Mouse (Mus musculus): ENCODE measurements around the gene Lgals3bp. TPM values are rescaled to one million over a fixed set of nuclear protein-coding genes. Genes with fewer than 3 reads are reported as not detected.

Lgals3bp gene
- total and polyA plus RNA-seq, 3 experiments, result 3.0 to 18.3 TPM; not detected in 1

- Histone ChIP-seq H3K4me3 (ENCODE audit: control insufficient read depth in 1 of 2, insufficient read depth in 1 of 2, low read depth in 2 of 2, low read length in 2 of 2) (no peak overlapping the region), H3K27ac (ENCODE audit: control insufficient read depth, low read depth, low read length) (peak overlapping the region; percentile 6), H3K4me1 (ENCODE audit: control insufficient read depth in 1 of 2, insufficient read depth in 2 of 2, low read length in 2 of 2) (peaks cover 6 to 13% of the 10 kb centered on the region in 2 experiments; a peak in 3 of 4 replicates), H3K36me3 (ENCODE audit: control insufficient read depth in 1 of 2, insufficient read depth in 2 of 2, low read length in 2 of 2) (peaks cover 0 to 10% of the 10 kb centered on the region in 2 experiments; a peak in 2 of 4 replicates), H3K9ac (ENCODE audit: control insufficient read depth, low read depth, low read length, poor library complexity, severe bottlenecking) (0 out of 2 replicates have a peak overlapping the region, but pooled peaks have one; percentile 4), H3K9me3 (replicated peaks; ENCODE audit: insufficient read depth, low read length) (no peaks in the 10 kb centered on the region), H3K27me3 (ENCODE audit: control insufficient read depth in 1 of 2, insufficient read depth in 2 of 2, low read length in 2 of 2) (no peaks in the 10 kb centered on the region; a peak in 2 of 4 replicates), H3K79me2 (ENCODE audit: control insufficient read depth, insufficient read depth, low read length, poor library complexity) (no peaks in the 10 kb centered on the region)
- peak; percentile 69 for DNase-seq (ENCODE audit: low read depth, low spot score)
- TF ChIP-seq SIN3A (IDR thresholded peaks at IDR 0.05; ENCODE audit: low read length) (no peak), GABPA (IDR thresholded peaks at IDR 0.05; ENCODE audit: low read depth, low read length) (no peak), MAFK (IDR thresholded peaks at IDR 0.05; ENCODE audit: borderline replicate concordance, low read depth, low read length) (peak; percentile 82), ETS1 (IDR thresholded peaks at IDR 0.05; ENCODE audit: low read depth, low read length) (0 out of 2 replicates have a peak, but pooled peaks have one; percentile 12), MAZ (IDR thresholded peaks at IDR 0.05; ENCODE audit: low read depth, low read length) (peak; percentile 42; the same call in 1 of the 2 replicates), EP300 (IDR thresholded peaks at IDR 0.05; ENCODE audit: low read depth in 1 of 2, low read length in 2 of 2) (peak in 1 of 2 experiments; percentile 11; a peak in 1 of 4 replicates), NELFE (IDR thresholded peaks at IDR 0.05; ENCODE audit: low read depth, low read length) (peak; percentile 33; the same call in 1 of the 2 replicates), POLR2A (IDR thresholded peaks at IDR 0.05; ENCODE audit: control insufficient read depth in 1 of 2, insufficient read depth in 1 of 2, low read depth in 1 of 2, low read length in 2 of 2, poor library complexity in 1 of 2) (peak in 1 of 2 experiments; percentile 43; a peak in 1 of 4 replicates), SMC3 (IDR thresholded peaks at IDR 0.05; ENCODE audit: low read depth, low read length) (no peak), MXI1 (IDR thresholded peaks at IDR 0.05; ENCODE audit: low read depth, low read length) (no peak)
Measured at GRCm38 (mm10) chr11:118348877-118349276, 53.0 kb downstream of the Lgals3bp start.

GRCm38 (mm10) chr11:118348419-118348818 lies 53.5 kb downstream of the Lgals3bp start:
- peak overlapping the region; percentile 6 for H3K27ac ChIP-seq (ENCODE audit: control insufficient read depth, low read depth, low read length)
- H3K27me3 ChIP-seq (ENCODE audit: control insufficient read depth in 1 of 2, insufficient read depth in 2 of 2, low read length in 2 of 2), result peaks cover under 1 to 2% of the 10 kb centered on the region in 2 experiments; a peak in 2 of 4 replicates
- no peaks in the 10 kb centered on the region for H3K79me2 ChIP-seq (ENCODE audit: control insufficient read depth, insufficient read depth, low read length, poor library complexity)
- peaks cover 6 to 13% of the 10 kb centered on the region in 2 experiments; a peak in 3 of 4 replicates for H3K4me1 ChIP-seq (ENCODE audit: control insufficient read depth in 1 of 2, insufficient read depth in 2 of 2, low read length in 2 of 2)
- H3K36me3 ChIP-seq (ENCODE audit: control insufficient read depth in 1 of 2, insufficient read depth in 2 of 2, low read length in 2 of 2), result peaks cover 0 to 10% of the 10 kb centered on the region in 2 experiments; a peak in 2 of 4 replicates
- no peak overlapping the region for H3K4me3 ChIP-seq (ENCODE audit: control insufficient read depth in 1 of 2, insufficient read depth in 1 of 2, low read depth in 2 of 2, low read length in 2 of 2)
- peak; percentile 69 for DNase-seq (ENCODE audit: low read depth, low spot score)
- H3K9me3 ChIP-seq (replicated peaks; ENCODE audit: insufficient read depth, low read length), result no peaks in the 10 kb centered on the region
- 0 out of 2 replicates have a peak overlapping the region, but pooled peaks have one; percentile 4 for H3K9ac ChIP-seq (ENCODE audit: control insufficient read depth, low read depth, low read length, poor library complexity, severe bottlenecking)
- no peak for TF ChIP-seq MEF2A (IDR thresholded peaks at IDR 0.05; ENCODE audit: extremely low read depth, insufficient replicate concordance, low read depth, low read length, poor library complexity, severe bottlenecking)
- no peak for TF ChIP-seq GABPA (IDR thresholded peaks at IDR 0.05; ENCODE audit: low read depth, low read length)
- TF ChIP-seq MAX (IDR thresholded peaks at IDR 0.05; ENCODE audit: low read length), result no peak
- TF ChIP-seq USF2 (IDR thresholded peaks at IDR 0.05; ENCODE audit: borderline replicate concordance in 1 of 2, insufficient read depth in 1 of 2, low read depth in 1 of 2, low read length in 2 of 2), result no peak
- TF ChIP-seq GATA1 (IDR thresholded peaks at IDR 0.05; ENCODE audit: low read depth, low read length), result peak; percentile 31; the same call in 1 of the 2 replicates
- no peak for TF ChIP-seq RCOR1 (IDR thresholded peaks at IDR 0.05; ENCODE audit: low read depth, low read length)
- no peak for TF ChIP-seq NRF1 (IDR thresholded peaks at IDR 0.05; ENCODE audit: insufficient read depth, low read depth, low read length, poor library complexity, severe bottlenecking)
- TF ChIP-seq MYC (IDR thresholded peaks at IDR 0.05; ENCODE audit: low read depth, low read length), result peak; percentile 29; the same call in 1 of the 2 replicates
- peak in 1 of 2 experiments; percentile 35; a peak in 1 of 4 replicates for TF ChIP-seq EP300 (IDR thresholded peaks at IDR 0.05; ENCODE audit: low read depth in 1 of 2, low read length in 2 of 2)
- TF ChIP-seq TCF12 (IDR thresholded peaks at IDR 0.05; ENCODE audit: low read depth, low read length), result peak; percentile 47
- no peak for TF ChIP-seq ZC3H11A (IDR thresholded peaks at IDR 0.05; ENCODE audit: low read depth, low read length)
- TF ChIP-seq ZNF384 (IDR thresholded peaks at IDR 0.05; ENCODE audit: low read depth, low read length), result no peak
- no peak for TF ChIP-seq ZMIZ1 (IDR thresholded peaks at IDR 0.05; ENCODE audit: low read depth, low read length)
- TF ChIP-seq SMC3 (IDR thresholded peaks at IDR 0.05; ENCODE audit: low read depth, low read length), result no peak
- TF ChIP-seq CHD1 (IDR thresholded peaks at IDR 0.05; ENCODE audit: low read depth, low read length), result no peak
- TF ChIP-seq JUND (IDR thresholded peaks at IDR 0.05; ENCODE audit: low read depth, low read length), result no peak
- no peak for TF ChIP-seq SIN3A (IDR thresholded peaks at IDR 0.05; ENCODE audit: low read length)
- TF ChIP-seq MAZ (IDR thresholded peaks at IDR 0.05; ENCODE audit: low read depth, low read length), result no peak
- TF ChIP-seq CHD2 (IDR thresholded peaks at IDR 0.05; ENCODE audit: low read length), result no peak
- TF ChIP-seq BHLHE40 (IDR thresholded peaks at IDR 0.05; ENCODE audit: borderline replicate concordance, low read depth, low read length), result no peak
- no peak for TF ChIP-seq RAD21 (IDR thresholded peaks at IDR 0.05; ENCODE audit: low read depth, low read length)
- no peak for TF ChIP-seq E2F4 (IDR thresholded peaks at IDR 0.05; ENCODE audit: borderline replicate concordance, low read depth, low read length)
- 0 out of 2 replicates have a peak, but pooled peaks have one; percentile 16 for TF ChIP-seq TBP (IDR thresholded peaks at IDR 0.05; ENCODE audit: low read depth, low read length)
- no peak for TF ChIP-seq POLR2AphosphoS2 (IDR thresholded peaks at IDR 0.05; ENCODE audit: low read length)
- TF ChIP-seq HCFC1 (IDR thresholded peaks at IDR 0.05; ENCODE audit: low read depth, low read length), result no peak

Measured in MEL (cell line).